Comparison of ENCODE assay signal across 8 mouse cellular contexts in the genomic region with DNA sequence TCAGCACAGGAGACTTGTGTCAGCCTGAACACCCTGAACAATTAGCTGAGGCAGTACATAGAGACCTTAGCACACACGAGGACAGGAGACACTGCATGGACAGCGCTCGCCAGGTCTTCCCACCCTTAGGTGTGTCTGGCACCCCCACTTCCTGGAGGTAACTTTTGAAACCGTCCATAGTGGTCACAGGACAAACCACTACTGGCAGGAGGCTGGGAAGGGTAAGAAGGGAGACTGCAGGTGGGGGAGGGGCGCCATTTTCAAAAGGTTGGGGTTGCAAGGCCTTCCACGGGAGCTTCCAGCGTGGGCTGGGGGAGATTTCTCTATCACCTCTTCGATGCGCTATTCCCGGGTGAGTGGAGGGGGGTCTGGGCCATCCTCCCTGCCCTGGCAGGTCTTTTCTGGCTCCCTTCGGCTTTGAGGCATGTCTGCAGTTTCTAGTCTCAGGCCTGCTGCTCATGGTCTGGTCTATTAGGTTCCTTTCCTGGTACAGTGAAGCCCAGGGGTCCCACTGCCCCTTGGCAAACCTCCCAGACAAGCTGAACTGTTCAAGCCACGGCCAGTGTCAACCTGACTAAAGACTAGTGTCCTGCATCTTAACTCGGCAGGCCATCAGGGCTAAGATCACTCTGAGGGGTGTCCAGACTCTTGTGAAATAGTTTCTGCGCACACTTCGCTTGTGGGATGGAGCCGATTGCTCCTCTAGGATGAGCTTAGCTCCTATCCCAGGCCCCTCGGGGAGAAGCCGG. TPM values are rescaled to one million over a fixed set of nuclear protein-coding genes. Genes with fewer than 3 reads are reported as not detected.
DNase-seq lines count a peak whose midpoint lies in the region; ATAC-seq and TF ChIP-seq lines count a peak whose summit lies in the region.

No protein-coding gene starts in this region.

- no peaks in the 10 kb centered on the region for H3K27me3 ChIP-seq in embryonic facial prominence, embryonic 14.5 days (replicated peaks; ENCODE audit: control insufficient read depth, insufficient read depth, low read length)
- no peaks in the 10 kb centered on the region for H3K27me3 ChIP-seq in intestine, embryonic 16.5 days (replicated peaks; ENCODE audit: control insufficient read depth, insufficient read depth, low read length)
- H3K27me3 ChIP-seq in lung, embryonic 16.5 days (ENCODE audit: control insufficient read depth, insufficient read depth, low read depth, low read length): no peaks in the 10 kb centered on the region

- intact Hi-C loops in left cerebral cortex, postnatal 25 days (cut with DNase I): no loop called here

- no peak for DNase-seq in lung, adult 2 months
- no peak for DNase-seq in lung, postnatal 36 days
- DNase-seq in embryonic facial prominence, embryonic 14.5 days (ENCODE audit: low spot score): no peak
- peak; percentile 71 for DNase-seq in testis, postnatal 10 days (ENCODE audit: low spot score)
- DNase-seq in frontal cortex, postnatal 25 days (ENCODE audit: low spot score in 2 of 2): no peak
- DNase-seq in left cerebral cortex, postnatal 25 days (ENCODE audit: low spot score in 2 of 2): no peak

- H3K4me2 ChIP-seq in embryonic facial prominence, embryonic 14.5 days (ENCODE audit: low read depth, low read length): peak overlapping the region; percentile 77
- H3K4me2 ChIP-seq in intestine, embryonic 16.5 days (ENCODE audit: low read depth, low read length): peak overlapping the region; percentile 91
- peak overlapping the region; percentile 92 for H3K4me2 ChIP-seq in lung, embryonic 16.5 days (ENCODE audit: low read depth, low read length)

- no peak for TF ChIP-seq CTCF in lung, adult 2 months (IDR thresholded peaks at IDR 0.05; ENCODE audit: insufficient read depth, low read length)

- no peak; the same call in 1 of the 2 replicates for ATAC-seq in embryonic facial prominence, embryonic 14.5 days (ENCODE audit: low read depth)
- peak; percentile 51 for ATAC-seq in intestine, embryonic 16.5 days
- peak; percentile 9; the same call in 1 of the 2 replicates for ATAC-seq in lung, embryonic 16.5 days (ENCODE audit: low read depth)

- WGBS in lung, adult 2 months: 22% methylated on average over 18 of the region's 18 CpGs
- WGBS in embryonic facial prominence, embryonic 14.5 days: 50% methylated on average over 14 of the region's 18 CpGs
- 26% methylated on average over 18 of the region's 18 CpGs for WGBS in intestine, embryonic 16.5 days
- 26% methylated on average over 18 of the region's 18 CpGs for WGBS in lung, embryonic 16.5 days

- H3K9ac ChIP-seq in embryonic facial prominence, embryonic 14.5 days (ENCODE audit: low read depth, low read length): peak overlapping the region; percentile 75
- peak overlapping the region; percentile 87 for H3K9ac ChIP-seq in intestine, embryonic 16.5 days (ENCODE audit: low read depth, low read length)
- H3K9ac ChIP-seq in lung, embryonic 16.5 days (ENCODE audit: low read length): peak overlapping the region; percentile 89

- H3K36me3 ChIP-seq in embryonic facial prominence, embryonic 14.5 days (ENCODE audit: control insufficient read depth, insufficient read depth, low read length): peaks cover 29% of the 10 kb centered on the region
- peaks cover 18% of the 10 kb centered on the region; the same call in 1 of the 2 replicates for H3K36me3 ChIP-seq in intestine, embryonic 16.5 days (ENCODE audit: control insufficient read depth, insufficient read depth, low read length)
- peaks cover 4% of the 10 kb centered on the region for H3K36me3 ChIP-seq in lung, embryonic 16.5 days (ENCODE audit: control insufficient read depth, insufficient read depth, low read length)

- peak overlapping the region; percentile 92 for H3K4me3 ChIP-seq in lung, adult 2 months (replicated peaks; ENCODE audit: extremely low read depth, low read depth, low read length)
- peak overlapping the region; percentile 51 for H3K4me3 ChIP-seq in embryonic facial prominence, embryonic 14.5 days (ENCODE audit: low read depth, low read length)
- H3K4me3 ChIP-seq in intestine, embryonic 16.5 days (ENCODE audit: low read length): peak overlapping the region; percentile 68
- peak overlapping the region; percentile 73 for H3K4me3 ChIP-seq in lung, embryonic 16.5 days (ENCODE audit: low read length)

- H3K9me3 ChIP-seq in embryonic facial prominence, embryonic 14.5 days (ENCODE audit: control insufficient read depth, low read length): no peaks in the 10 kb centered on the region
- no peaks in the 10 kb centered on the region for H3K9me3 ChIP-seq in intestine, embryonic 16.5 days (ENCODE audit: control insufficient read depth, low read length)
- H3K9me3 ChIP-seq in lung, embryonic 16.5 days (ENCODE audit: control insufficient read depth, low read length): 0 out of 2 replicates have a peak, but pooled peaks cover 5% of the 10 kb centered on the region

- H3K27ac ChIP-seq in embryonic facial prominence, embryonic 14.5 days (replicated peaks; ENCODE audit: low read depth, low read length): peak overlapping the region; percentile 53; the same call in 1 of the 2 replicates
- H3K27ac ChIP-seq in intestine, embryonic 16.5 days (ENCODE audit: low read length): peak overlapping the region; percentile 91
- H3K27ac ChIP-seq in lung, embryonic 16.5 days (ENCODE audit: low read length): peak overlapping the region; percentile 85

- TF ChIP-seq POLR2A in lung, adult 2 months (IDR thresholded peaks at IDR 0.05; ENCODE audit: borderline replicate concordance, extremely low read depth, low read depth, low read length): no peak

- peaks cover 9% of the 10 kb centered on the region for H3K4me1 ChIP-seq in lung, adult 2 months (ENCODE audit: control insufficient read depth, insufficient read depth, low read length)
- H3K4me1 ChIP-seq in embryonic facial prominence, embryonic 14.5 days (ENCODE audit: control insufficient read depth, insufficient read depth, low read length): peaks cover 7% of the 10 kb centered on the region
- H3K4me1 ChIP-seq in intestine, embryonic 16.5 days (ENCODE audit: control insufficient read depth, insufficient read depth, low read length): peaks cover 17% of the 10 kb centered on the region
- H3K4me1 ChIP-seq in lung, embryonic 16.5 days (replicated peaks; ENCODE audit: control insufficient read depth, insufficient read depth, low read length): peaks cover 19% of the 10 kb centered on the region

RNA-seq across cellular contexts. Expression of gene Cyba, which starts 0.9 kb away (rescaled TPM):
- polyA plus RNA-seq in lung, adult 2 months (2012; rRNA removed): 294 and 407 TPM in 2 replicates
- polyA plus RNA-seq in embryonic facial prominence, embryonic 14.5 days (2014; fragmentation: Nextera tagmentation; extraction: Ambion mirVana): 160 and 173 TPM in 2 replicates
- 338 and 349 TPM in 2 replicates for polyA plus RNA-seq in intestine, embryonic 16.5 days (2015; fragmentation: Nextera tagmentation; extraction: Ambion mirVana)
- polyA plus RNA-seq in lung, embryonic 16.5 days (2015; fragmentation: Nextera tagmentation; extraction: Ambion mirVana): 219 and 241 TPM in 2 replicates
- total RNA-seq in left cerebral cortex, postnatal 25 days (2021): 1 to 10 TPM; 7.8 to 8.4 TPM

RNA-seq across cellular contexts. Expression of gene Il17c, which starts 10.0 kb away (rescaled TPM):
- 0.18 and 0.62 TPM in 2 replicates for polyA plus RNA-seq in lung, adult 2 months (2012; rRNA removed)
- not detected in 2 replicates for polyA plus RNA-seq in embryonic facial prominence, embryonic 14.5 days (2014; fragmentation: Nextera tagmentation; extraction: Ambion mirVana)
- polyA plus RNA-seq in intestine, embryonic 16.5 days (2015; fragmentation: Nextera tagmentation; extraction: Ambion mirVana): not detected in 2 replicates
- not detected in 2 replicates for polyA plus RNA-seq in lung, embryonic 16.5 days (2015; fragmentation: Nextera tagmentation; extraction: Ambion mirVana)
- total RNA-seq in left cerebral cortex, postnatal 25 days (2021): not detected

RNA-seq across cellular contexts. Expression of gene Mvd, which starts 11.4 kb away (rescaled TPM):
- 27.4 and 31.9 TPM in 2 replicates for polyA plus RNA-seq in lung, adult 2 months (2012; rRNA removed)
- 27.1 and 34.4 TPM in 2 replicates for polyA plus RNA-seq in embryonic facial prominence, embryonic 14.5 days (2014; fragmentation: Nextera tagmentation; extraction: Ambion mirVana)
- 80.4 and 81.7 TPM in 2 replicates for polyA plus RNA-seq in intestine, embryonic 16.5 days (2015; fragmentation: Nextera tagmentation; extraction: Ambion mirVana)
- 19.8 and 20.6 TPM in 2 replicates for polyA plus RNA-seq in lung, embryonic 16.5 days (2015; fragmentation: Nextera tagmentation; extraction: Ambion mirVana)
- total RNA-seq in left cerebral cortex, postnatal 25 days (2021): 10 to 100 TPM; 26.8 to 29.4 TPM

RNA-seq across cellular contexts. Expression of gene Snai3, which starts 28.7 kb away (rescaled TPM):
- 1.4 and 1.5 TPM in 2 replicates for polyA plus RNA-seq in lung, adult 2 months (2012; rRNA removed)
- 3.1 and 4.2 TPM in 2 replicates for polyA plus RNA-seq in embryonic facial prominence, embryonic 14.5 days (2014; fragmentation: Nextera tagmentation; extraction: Ambion mirVana)
- polyA plus RNA-seq in intestine, embryonic 16.5 days (2015; fragmentation: Nextera tagmentation; extraction: Ambion mirVana): 0.73 and 0.83 TPM in 2 replicates
- 1.3 and 1.5 TPM in 2 replicates for polyA plus RNA-seq in lung, embryonic 16.5 days (2015; fragmentation: Nextera tagmentation; extraction: Ambion mirVana)
- under 1 TPM; 0.64 to 0.66 TPM for total RNA-seq in left cerebral cortex, postnatal 25 days (2021)

RNA-seq across cellular contexts. Expression of gene Rnf166, which starts 44.0 kb away (rescaled TPM):
- polyA plus RNA-seq in lung, adult 2 months (2012; rRNA removed): 83.8 and 93.2 TPM in 2 replicates
- 40.0 and 40.1 TPM in 2 replicates for polyA plus RNA-seq in embryonic facial prominence, embryonic 14.5 days (2014; fragmentation: Nextera tagmentation; extraction: Ambion mirVana)
- polyA plus RNA-seq in intestine, embryonic 16.5 days (2015; fragmentation: Nextera tagmentation; extraction: Ambion mirVana): 29.2 and 30.4 TPM in 2 replicates
- 38.1 and 40.1 TPM in 2 replicates for polyA plus RNA-seq in lung, embryonic 16.5 days (2015; fragmentation: Nextera tagmentation; extraction: Ambion mirVana)
- total RNA-seq in left cerebral cortex, postnatal 25 days (2021): 10 to 100 TPM; 33.7 to 41.6 TPM
